Mouse (Mus musculus) stomach, embryonic 15.5 days (tissue): ENCODE data around the gene Ube2f. TPM values are rescaled to one million over a fixed set of nuclear protein-coding genes. Genes with fewer than 3 reads are reported as not detected.
A peak's percentile ranks its signal among the peaks of the same experiment; 100 is the strongest.

Source experiments
- ATAC-seq: fragments of 200-750 bp; cut with Nextera tagmentation; 2 replicates; pipeline ENCODE4 v1.8.0; 2017; ENCODE audit warnings: low read depth, moderate number of reproducible peaks, moderate TSS enrichment; ENCODE audit not compliant: insufficient read depth, low FRiP score
- H3K27ac ChIP-seq: fragments of 300-500 bp; sonication (generic); 2 replicates; pipeline ENCODE4 v1.5.1; 2015; ENCODE audit warnings: mild to moderate bottlenecking, inconsistent platforms
- H3K27me3 ChIP-seq: fragments of 300-500 bp; sonication (generic); replicated peaks from 2 replicates; pipeline ENCODE4 v1.6.1; 2015; ENCODE audit warnings: inconsistent platforms
- H3K36me3 ChIP-seq: fragments of 300-500 bp; sonication (generic); 2 replicates; pipeline ENCODE4 v1.6.1; 2015; ENCODE audit warnings: inconsistent platforms
- H3K4me1 ChIP-seq: fragments of 300-500 bp; sonication (generic); 2 replicates; pipeline ENCODE4 v1.6.1; 2015; ENCODE audit warnings: inconsistent platforms
- H3K4me2 ChIP-seq: fragments of 300-500 bp; sonication (generic); 2 replicates; pipeline ENCODE4 v1.6.1; 2015; ENCODE audit warnings: mild to moderate bottlenecking, inconsistent platforms
- H3K4me3 ChIP-seq: fragments of 300-500 bp; sonication (generic); replicated peaks from 2 replicates; pipeline ENCODE4 v1.5.1; 2015; ENCODE audit warnings: inconsistent platforms
- H3K9ac ChIP-seq: fragments of 300-500 bp; sonication (generic); 2 replicates; pipeline ENCODE4 v1.6.1; 2015; ENCODE audit warnings: inconsistent platforms
- H3K9me3 ChIP-seq: fragments of 300-500 bp; sonication (generic); 2 replicates; pipeline ENCODE4 v1.6.1; 2016; ENCODE audit warnings: inconsistent platforms
- WGBS: fragments of 180-500 bp; shearing (Covaris S2); methylation state at CpG from one replicate; pipeline ENCODE4 v1.1.7; 2015; 5-methylcytosine and 5-hydroxymethylcytosine counted together
- polyA plus RNA-seq: library from polyadenylated mRNA; unstranded; fragments of >200 nt; fragmentation: Nextera tagmentation; extraction: Ambion mirVana; gene quantifications from 2 replicates; pipeline ENCODE4 v1.2.1, GENCODE M21; 2015

Gene Ube2f
- polyA plus RNA-seq, 1 experiment from 2014 or later = 66.9 TPM

GRCm38 (mm10) chr1:91240685-91241084, 9.4 kb upstream of the Ube2f start:
- Histone ChIP-seq H3K9ac (no peak overlapping the region), H3K4me2 (no peak overlapping the region), H3K4me1 (0 out of 2 replicates have a peak, but pooled peaks cover 5% of the 10 kb centered on the region), H3K4me3 (no peak overlapping the region), H3K27me3 (no peaks in the 10 kb centered on the region), H3K36me3 (no peaks in the 10 kb centered on the region), H3K9me3 (no peaks in the 10 kb centered on the region), H3K27ac (no peak overlapping the region)
- ATAC-seq = no peak
- WGBS = 84% methylated on average over 1 of the region's 1 CpGs

DNA sequence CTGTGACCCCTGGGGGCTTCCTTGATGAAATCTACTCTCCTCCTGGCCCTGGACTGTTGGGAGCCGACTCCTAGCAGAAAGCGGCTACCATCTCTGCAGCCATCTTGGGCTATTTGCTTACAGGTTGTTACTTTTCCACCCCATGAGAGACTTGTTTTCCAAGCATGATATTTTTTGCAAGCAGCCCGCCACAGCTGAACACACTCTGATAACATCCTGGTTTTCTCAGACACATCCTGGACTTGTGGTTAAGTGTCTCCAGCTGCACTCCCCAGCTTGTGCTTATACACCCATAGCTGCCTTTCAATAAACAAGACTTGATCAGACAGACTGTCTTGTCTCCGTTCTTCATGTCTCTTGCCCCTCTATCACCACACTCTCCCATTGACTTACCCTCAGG, 8.9 kb upstream of the Ube2f start:
- H3K9me3 ChIP-seq = no peaks in the 10 kb centered on the region
- H3K36me3 ChIP-seq = no peaks in the 10 kb centered on the region
- H3K9ac ChIP-seq = no peak overlapping the region
- no peak for ATAC-seq
- H3K27me3 ChIP-seq = no peaks in the 10 kb centered on the region
- 70% methylated on average over 4 of the region's 4 CpGs for WGBS
- no peak overlapping the region for H3K4me3 ChIP-seq
- H3K4me1 ChIP-seq = 0 out of 2 replicates have a peak, but pooled peaks cover 5% of the 10 kb centered on the region
- H3K27ac ChIP-seq = no peak overlapping the region
- H3K4me2 ChIP-seq = no peak overlapping the region

DNA sequence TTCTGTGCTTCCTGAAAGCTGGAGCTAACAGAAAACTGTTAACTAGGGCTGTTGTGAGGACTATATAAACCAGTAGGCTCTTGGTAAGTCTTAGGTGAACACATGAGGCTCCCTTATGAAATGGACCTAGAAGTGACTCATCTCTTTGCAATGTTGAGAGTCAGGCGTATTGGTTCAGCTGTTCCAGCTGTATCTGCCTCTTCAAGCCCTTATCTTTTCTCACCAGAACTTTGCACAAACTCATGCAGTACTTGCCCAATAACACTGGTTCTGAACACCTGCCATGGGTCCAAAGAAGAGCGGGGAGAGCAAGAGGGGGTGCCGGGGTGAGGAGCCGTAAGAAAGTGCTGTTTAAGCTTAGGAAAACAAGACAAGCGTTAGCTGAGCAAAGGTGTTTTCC, 1.9 kb upstream of the Ube2f start:
- no peak overlapping the region for H3K4me3 ChIP-seq
- H3K4me1 ChIP-seq = peaks cover 11% of the 10 kb centered on the region
- H3K27ac ChIP-seq = no peak overlapping the region; the same call in 1 of the 2 replicates

DNA sequence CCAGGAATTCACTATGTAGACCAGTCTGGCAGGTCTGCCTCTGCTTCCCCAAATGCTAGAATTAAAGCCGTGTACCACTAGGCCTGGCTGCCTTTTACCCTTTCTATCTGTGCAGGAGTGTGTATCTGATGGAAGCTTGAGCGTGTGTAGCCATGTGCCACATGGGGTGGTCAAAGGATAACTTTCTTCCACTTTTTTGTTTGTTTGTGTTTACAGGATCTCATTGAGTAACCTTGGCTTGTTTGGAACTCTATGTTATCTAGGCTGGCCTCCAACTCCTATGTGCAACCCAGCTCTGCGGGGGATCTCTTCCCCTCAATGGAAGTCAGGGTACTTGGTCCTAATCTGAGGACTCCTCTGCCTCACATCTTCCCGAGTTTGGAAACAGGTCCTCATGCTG, 1.1 kb upstream of the Ube2f start:
- H3K36me3 ChIP-seq = no peaks in the 10 kb centered on the region
- H3K4me2 ChIP-seq = no peak overlapping the region
- peaks cover 11% of the 10 kb centered on the region for H3K4me1 ChIP-seq
- no peaks in the 10 kb centered on the region for H3K9me3 ChIP-seq
- no peak overlapping the region for H3K4me3 ChIP-seq
- H3K27me3 ChIP-seq = no peaks in the 10 kb centered on the region
- ATAC-seq = no peak
- no peak overlapping the region for H3K9ac ChIP-seq
- WGBS = 46% methylated on average over 4 of the region's 4 CpGs
- H3K27ac ChIP-seq = no peak overlapping the region

More for the DNA sequence above, 1.9 kb upstream of the Ube2f start:
- Histone ChIP-seq H3K4me2 (no peak overlapping the region), H3K36me3 (no peaks in the 10 kb centered on the region), H3K9me3 (no peaks in the 10 kb centered on the region), H3K9ac (no peak overlapping the region), H3K27me3 (no peaks in the 10 kb centered on the region)
- 82% methylated on average over 5 of the region's 5 CpGs for WGBS
- no peak for ATAC-seq

GRCm38 (mm10) chr1:91250415-91251147, 477 bp downstream of the Ube2f start:
- no peaks in the 10 kb centered on the region for H3K27me3 ChIP-seq
- H3K4me3 ChIP-seq = peak overlapping the region; percentile 94
- peak overlapping the region; percentile 78 for H3K4me2 ChIP-seq
- peaks cover 11% of the 10 kb centered on the region for H3K4me1 ChIP-seq
- no peaks in the 10 kb centered on the region for H3K9me3 ChIP-seq
- H3K27ac ChIP-seq = peak overlapping the region; percentile 91
- under 1% methylated on average over 69 of the region's 70 CpGs for WGBS
- no peaks in the 10 kb centered on the region for H3K36me3 ChIP-seq
- peak overlapping the region; percentile 90 for H3K9ac ChIP-seq
- ATAC-seq = peak; percentile 8

DNA sequence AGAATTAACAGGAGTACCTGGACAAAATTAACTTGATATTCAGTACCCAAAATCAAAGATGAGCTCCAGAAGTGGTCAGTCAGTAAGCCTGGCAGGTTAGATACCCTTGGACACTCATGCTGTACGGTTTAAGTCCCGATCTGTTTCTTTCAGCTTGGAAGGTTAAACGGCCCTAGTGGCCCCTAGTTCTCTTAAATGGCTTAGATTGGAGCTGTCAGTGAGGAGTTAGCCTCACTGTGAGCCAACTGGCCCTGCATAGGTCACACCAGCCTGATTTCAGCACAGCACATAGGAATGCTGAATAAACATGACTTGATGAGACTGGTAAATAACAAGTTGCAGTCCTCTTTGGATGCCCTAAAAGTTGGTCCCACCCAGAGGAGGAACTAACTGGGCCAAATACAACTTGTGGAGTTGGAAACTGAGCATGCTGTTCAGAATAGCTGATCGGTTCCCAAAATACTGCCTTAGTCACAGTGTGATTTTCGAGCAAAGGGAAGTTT, 1.1 kb downstream of the Ube2f start:
- peak overlapping the region; percentile 78 for H3K4me2 ChIP-seq
- no peaks in the 10 kb centered on the region for H3K9me3 ChIP-seq
- peaks cover 11% of the 10 kb centered on the region for H3K4me1 ChIP-seq
- H3K36me3 ChIP-seq = no peaks in the 10 kb centered on the region
- H3K27ac ChIP-seq = no peak overlapping the region; the same call in 1 of the 2 replicates
- H3K27me3 ChIP-seq = no peaks in the 10 kb centered on the region
- 46% methylated on average over 5 of the region's 5 CpGs for WGBS
- peak overlapping the region; percentile 90; the same call in 1 of the 2 replicates for H3K9ac ChIP-seq
- H3K4me3 ChIP-seq = peak overlapping the region; percentile 94
- no peak for ATAC-seq

- WGBS = 54% methylated on average over 8 of the region's 8 CpGs
- peak overlapping the region; percentile 78 for H3K4me2 ChIP-seq
Measured at GRCm38 (mm10) chr1:91251927-91252326, 1.8 kb downstream of the Ube2f start.

DNA sequence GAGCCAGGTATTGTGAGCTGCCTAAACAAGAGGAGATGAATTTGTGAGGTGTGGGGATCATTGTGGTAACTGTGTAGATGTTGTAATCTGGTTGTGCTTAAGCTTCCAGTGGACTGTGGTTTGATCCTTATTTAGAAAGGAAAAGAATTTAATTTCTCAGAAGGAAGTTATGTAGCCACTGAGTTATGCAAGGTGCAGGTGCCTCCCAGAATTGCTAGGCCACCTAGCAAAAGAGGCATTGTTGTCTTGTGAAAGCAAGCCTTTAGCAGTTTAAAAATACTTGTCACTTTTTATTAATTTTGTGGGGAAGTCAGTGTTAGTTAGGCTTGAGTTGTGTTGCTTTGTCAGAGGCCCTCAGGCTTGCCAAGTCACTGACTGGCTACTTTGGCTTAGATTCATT, 7.8 kb downstream of the Ube2f start:
- Histone ChIP-seq H3K27me3 (no peaks in the 10 kb centered on the region), H3K4me3 (no peak overlapping the region), H3K27ac (no peak overlapping the region), H3K36me3 (no peaks in the 10 kb centered on the region), H3K4me1 (no peaks in the 10 kb centered on the region), H3K4me2 (no peak overlapping the region), H3K9ac (no peak overlapping the region), H3K9me3 (no peaks in the 10 kb centered on the region)
- ATAC-seq = no peak

More at GRCm38 (mm10) chr1:91251927-91252326, 1.8 kb downstream of the Ube2f start:
- no peak for ATAC-seq
- H3K9ac ChIP-seq = no peak overlapping the region
- H3K4me3 ChIP-seq = no peak overlapping the region
- no peak overlapping the region for H3K27ac ChIP-seq
- no peaks in the 10 kb centered on the region for H3K9me3 ChIP-seq
- H3K27me3 ChIP-seq = no peaks in the 10 kb centered on the region
- no peaks in the 10 kb centered on the region for H3K36me3 ChIP-seq
- peaks cover 11% of the 10 kb centered on the region for H3K4me1 ChIP-seq

DNA sequence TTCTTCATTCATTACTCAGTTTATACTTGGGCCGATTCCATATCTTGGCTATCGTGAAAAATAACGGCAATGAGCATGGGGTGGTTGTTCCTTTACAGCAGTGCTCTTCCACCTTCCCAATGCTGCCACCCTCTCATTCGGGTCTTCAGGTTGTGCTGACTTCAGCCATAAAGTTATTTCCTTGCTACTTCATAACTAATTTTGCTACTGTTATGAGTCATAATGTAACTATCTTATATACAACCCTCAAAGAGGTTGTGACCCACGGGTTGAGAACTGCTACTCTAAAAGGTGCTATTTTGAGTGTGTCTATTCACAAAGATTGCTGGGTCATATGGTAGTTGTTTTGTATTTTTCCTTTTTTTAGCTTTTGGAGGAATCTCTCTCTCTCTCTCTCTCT, 9.7 kb downstream of the Ube2f start:
- no peak overlapping the region for H3K4me3 ChIP-seq
- ATAC-seq = no peak
- H3K27ac ChIP-seq = no peak overlapping the region
- no peaks in the 10 kb centered on the region for H3K27me3 ChIP-seq
- no peaks in the 10 kb centered on the region for H3K4me1 ChIP-seq
- WGBS = 87% methylated on average over 5 of the region's 5 CpGs
- H3K4me2 ChIP-seq = no peak overlapping the region
- no peaks in the 10 kb centered on the region for H3K9me3 ChIP-seq
- no peaks in the 10 kb centered on the region for H3K36me3 ChIP-seq
- no peak overlapping the region for H3K9ac ChIP-seq

DNA sequence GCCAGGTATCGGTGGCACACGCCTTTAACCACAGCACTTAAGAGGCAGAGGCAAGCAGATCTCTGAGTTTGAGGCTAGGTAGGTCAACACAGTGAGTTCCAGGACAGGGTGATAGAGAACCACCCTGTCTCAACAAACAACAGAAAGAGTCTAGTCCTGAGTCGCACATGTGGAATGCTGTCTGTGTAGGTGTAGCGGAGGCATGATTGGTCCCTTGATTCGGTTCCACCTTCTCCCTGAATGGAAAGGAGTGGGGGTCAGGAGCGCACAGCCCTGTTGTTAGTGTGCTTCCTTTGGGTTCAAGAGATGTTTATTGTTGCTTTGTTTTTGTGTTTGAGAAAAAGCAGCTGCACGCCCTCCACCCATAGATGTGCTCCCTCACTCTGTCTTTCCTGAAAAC, 12.4 kb downstream of the Ube2f start:
- 86% methylated on average over 7 of the region's 7 CpGs for WGBS
- Histone ChIP-seq H3K27ac (no peak overlapping the region), H3K4me3 (no peak overlapping the region), H3K4me1 (no peaks in the 10 kb centered on the region), H3K9ac (no peak overlapping the region), H3K27me3 (no peaks in the 10 kb centered on the region), H3K4me2 (no peak overlapping the region), H3K36me3 (0 out of 2 replicates have a peak, but pooled peaks cover 6% of the 10 kb centered on the region), H3K9me3 (no peaks in the 10 kb centered on the region)
- ATAC-seq = no peak

DNA sequence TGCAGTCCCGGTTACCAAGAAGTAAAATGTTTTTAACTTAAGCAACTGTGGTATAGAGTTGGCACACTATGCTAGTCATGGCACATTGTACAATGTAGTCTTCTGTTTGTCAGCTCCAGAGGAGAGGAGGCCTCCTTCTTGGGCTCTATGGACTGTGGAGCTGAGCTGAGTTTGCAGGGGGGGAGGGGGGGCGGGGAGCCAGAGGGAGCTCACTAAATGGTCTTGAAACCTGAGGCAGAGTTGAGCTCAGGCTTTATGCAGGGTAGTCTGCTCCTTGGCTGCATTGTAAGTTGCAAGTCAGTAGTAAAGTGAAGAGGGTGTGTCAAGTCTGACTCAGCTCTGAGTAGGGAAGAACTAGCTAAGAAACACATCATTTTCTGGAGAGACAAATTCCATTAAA, 22.2 kb downstream of the Ube2f start:
- WGBS = 89% methylated on average over 2 of the region's 2 CpGs
- Histone ChIP-seq H3K4me1 (no peaks in the 10 kb centered on the region), H3K4me3 (no peak overlapping the region), H3K36me3 (peaks cover 12% of the 10 kb centered on the region; the same call in 1 of the 2 replicates), H3K9ac (no peak overlapping the region), H3K27me3 (no peaks in the 10 kb centered on the region), H3K27ac (no peak overlapping the region), H3K4me2 (no peak overlapping the region), H3K9me3 (no peaks in the 10 kb centered on the region)
- no peak for ATAC-seq

DNA sequence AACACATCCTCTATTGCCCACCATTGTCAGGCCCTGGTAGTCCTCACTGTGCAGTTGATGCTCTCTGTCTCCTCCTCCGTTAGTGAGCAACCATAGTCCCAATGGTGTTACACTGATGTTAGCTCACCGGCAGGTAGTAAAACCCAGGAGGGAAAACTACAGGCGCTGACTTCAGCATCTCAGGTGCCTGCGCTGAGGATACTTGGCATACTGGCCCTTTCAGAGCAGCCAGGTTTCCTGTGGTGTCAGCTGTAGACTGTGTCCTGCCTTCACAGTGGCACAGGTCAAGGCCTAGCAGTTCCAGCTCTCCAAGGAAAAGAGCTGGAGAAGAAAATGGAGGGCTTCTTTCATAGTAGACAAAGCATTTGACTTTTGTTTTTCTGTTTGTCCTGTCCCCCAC, 26.5 kb downstream of the Ube2f start:
- Histone ChIP-seq H3K4me3 (no peak overlapping the region), H3K36me3 (peaks cover 24% of the 10 kb centered on the region), H3K9ac (no peak overlapping the region), H3K4me2 (no peak overlapping the region), H3K4me1 (no peaks in the 10 kb centered on the region), H3K27me3 (no peaks in the 10 kb centered on the region), H3K27ac (no peak overlapping the region), H3K9me3 (no peaks in the 10 kb centered on the region)
- WGBS = 96% methylated on average over 4 of the region's 4 CpGs
- ATAC-seq = no peak
